Mouse (Mus musculus) forebrain, postnatal 0 days (tissue): Measurements from ENCODE around the gene Dmac1. TPM values are rescaled to one million over a fixed set of nuclear protein-coding genes. Genes with fewer than 3 reads are reported as not detected.

Experiments
- ATAC-seq: fragments of 200-750 bp; cut with Nextera tagmentation; 2 replicates; pipeline ENCODE4 v1.8.0; 2017; ENCODE audit warnings: mild to moderate bottlenecking, moderate library complexity
- DNase-seq: peaks from one replicate; pipeline ENCODE4 v3.0.0-alpha.2; 2015
- H3K27ac ChIP-seq: fragments of 300-500 bp; sonication (generic); 2 replicates; pipeline ENCODE4 v1.5.1; 2014; ENCODE audit warnings: low read depth, mild to moderate bottlenecking, antibody characterized with exemption, low read length, moderate library complexity, mixed read lengths
- H3K27me3 ChIP-seq: fragments of 300-500 bp; sonication (generic); 2 replicates; pipeline ENCODE4 v1.6.1; 2014; ENCODE audit warnings: mild to moderate bottlenecking, low read length, mixed read lengths; ENCODE audit not compliant: insufficient read depth
- H3K36me3 ChIP-seq: fragments of 300-500 bp; sonication (generic); 2 replicates; pipeline ENCODE4 v1.6.1; 2014; ENCODE audit warnings: mild to moderate bottlenecking, moderate library complexity; ENCODE audit not compliant: insufficient read depth
- H3K4me1 ChIP-seq: fragments of 300-500 bp; sonication (generic); 2 replicates; pipeline ENCODE4 v1.6.1; 2014; ENCODE audit warnings: antibody characterized with exemption; ENCODE audit not compliant: insufficient read depth
- H3K4me2 ChIP-seq: fragments of 300-500 bp; sonication (generic); 2 replicates; pipeline ENCODE4 v1.6.1; 2014; ENCODE audit warnings: low read depth, mild to moderate bottlenecking, moderate library complexity
- H3K4me3 ChIP-seq: fragments of 300-500 bp; sonication (generic); 2 replicates; pipeline ENCODE4 v1.5.1; 2014; ENCODE audit warnings: low read depth, low read length, mixed read lengths
- H3K9ac ChIP-seq: fragments of 300-500 bp; sonication (generic); 2 replicates; pipeline ENCODE4 v1.6.1; 2014; ENCODE audit warnings: mild to moderate bottlenecking
- H3K9me3 ChIP-seq: fragments of 300-500 bp; sonication (generic); 2 replicates; pipeline ENCODE4 v1.6.1; 2016; ENCODE audit warnings: low read length
- CTCF ChIP-seq: sonication (generic); IDR thresholded peaks from 2 replicates; pipeline ENCODE4 v1.5.1; 2016; ENCODE audit warnings: antibody characterized with exemption, control low read depth, low read depth
- WGBS: fragments of 180-500 bp; shearing (Covaris S2); extraction: QIAGEN DNeasy Blood & Tissue Kit; methylation state at CpG from one replicate; pipeline ENCODE4 v1.1.7; 2014; 5-methylcytosine and 5-hydroxymethylcytosine counted together
- polyA plus RNA-seq: library from polyadenylated mRNA; unstranded; fragments of >200 nt; fragmentation: Nextera tagmentation; extraction: Ambion mirVana; gene quantifications from 2 replicates; pipeline ENCODE4 v1.2.1, GENCODE M21; 2015
- total RNA-seq: library from RNA; depleted of rRNA; stranded (reverse); fragments of >200 nt; gene quantifications from 2 replicates; pipeline ENCODE4 v1.2.3, GENCODE M21; 2014

Gene Dmac1
- total and polyA plus RNA-seq, 2 experiments from 2014 or later: 48.9 to 93.2 TPM

DNA sequence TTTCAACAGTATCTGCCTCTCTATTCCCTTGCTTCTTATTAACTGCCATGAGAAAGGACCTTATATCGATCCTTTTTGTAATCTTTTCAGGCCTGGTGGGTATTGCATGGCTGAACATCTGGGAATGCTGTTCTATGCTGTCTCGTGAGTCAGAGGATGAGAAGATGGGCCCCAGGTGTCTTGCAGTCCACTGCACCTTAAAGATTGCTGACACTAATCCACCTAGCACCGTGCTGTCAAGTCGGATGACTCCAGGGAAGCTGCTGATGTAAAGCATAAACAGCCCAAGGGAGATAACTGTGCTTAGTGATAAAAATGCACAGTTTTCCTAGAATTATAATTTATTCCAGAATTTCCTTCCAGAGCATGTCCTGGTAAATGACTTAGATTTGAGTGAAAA, 14.2 kb upstream of the Dmac1 start:
- ATAC-seq: no peak
- Histone ChIP-seq H3K4me2 (no peak overlapping the region), H3K27ac (no peak overlapping the region), H3K9ac (no peak overlapping the region), H3K9me3 (no peaks in the 10 kb centered on the region), H3K4me1 (no peaks in the 10 kb centered on the region), H3K4me3 (no peak overlapping the region), H3K27me3 (no peaks in the 10 kb centered on the region), H3K36me3 (no peaks in the 10 kb centered on the region)
- 78% methylated on average over 4 of the region's 4 CpGs for WGBS
- DNase-seq: no peak
- no peak for TF ChIP-seq CTCF

DNA sequence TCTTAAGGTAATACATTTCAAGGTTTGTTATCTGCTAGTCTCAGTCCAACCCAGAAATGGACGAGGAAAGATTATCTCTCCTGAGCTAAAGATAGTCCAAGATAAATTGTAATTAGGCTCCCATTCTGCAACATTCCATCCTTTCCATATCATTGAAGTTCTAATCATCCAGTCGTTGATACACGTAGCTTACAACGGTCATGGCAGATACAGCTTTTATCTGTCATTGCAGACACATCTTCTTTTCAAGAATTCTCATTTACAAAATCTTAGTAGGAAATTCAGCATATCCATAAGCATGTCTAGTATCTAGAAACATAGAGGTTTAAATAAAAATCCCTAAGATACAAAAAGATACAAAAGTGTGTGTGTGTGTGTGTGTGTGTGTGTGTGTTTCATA, 13.0 kb upstream of the Dmac1 start:
- DNase-seq: no peak
- H3K4me2 ChIP-seq: no peak overlapping the region
- no peaks in the 10 kb centered on the region for H3K4me1 ChIP-seq
- no peak for ATAC-seq
- TF ChIP-seq CTCF: no peak
- H3K4me3 ChIP-seq: no peak overlapping the region
- no peaks in the 10 kb centered on the region for H3K27me3 ChIP-seq
- WGBS: 92% methylated on average over 4 of the region's 4 CpGs
- H3K9me3 ChIP-seq: no peaks in the 10 kb centered on the region
- no peak overlapping the region for H3K9ac ChIP-seq
- H3K36me3 ChIP-seq: no peaks in the 10 kb centered on the region
- H3K27ac ChIP-seq: no peak overlapping the region

DNA sequence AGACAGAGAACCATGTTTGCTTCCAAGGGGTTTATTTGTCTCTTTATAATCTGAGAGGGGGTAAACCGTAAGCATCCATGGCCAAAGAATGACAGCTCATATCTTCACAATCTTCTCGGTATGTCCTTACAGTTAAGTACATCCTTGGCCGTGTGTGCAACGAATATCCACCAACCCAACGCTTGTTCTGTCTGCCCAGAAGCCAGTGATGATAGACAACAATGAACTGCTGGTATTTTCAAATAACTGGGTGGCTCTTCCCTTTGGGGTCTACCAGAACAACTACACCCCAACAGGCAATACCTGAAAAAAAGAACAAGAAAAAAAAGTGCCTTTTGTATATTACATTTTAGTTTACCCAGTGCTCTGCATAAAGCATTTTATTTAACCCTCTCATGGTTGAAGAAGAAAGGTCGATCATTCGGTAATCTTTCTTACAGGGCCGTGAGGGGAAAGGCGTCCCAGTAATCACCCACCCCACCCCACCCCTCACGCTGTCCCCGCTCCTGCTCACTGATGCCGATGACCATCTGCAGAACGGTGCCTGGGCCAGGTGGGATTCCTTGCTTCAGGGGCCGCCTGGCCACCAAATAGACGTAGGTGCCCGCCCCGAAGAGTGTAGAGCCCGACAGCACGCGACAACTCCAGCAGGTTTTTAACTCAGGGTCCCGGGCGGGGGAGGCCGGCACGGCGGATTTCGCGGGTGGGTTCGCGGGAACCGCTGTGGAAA, 473 bp downstream of the Dmac1 start:
- DNase-seq: peak; percentile 50
- Histone ChIP-seq H3K9me3 (no peaks in the 10 kb centered on the region), H3K27me3 (no peaks in the 10 kb centered on the region), H3K4me1 (no peaks in the 10 kb centered on the region), H3K27ac (peak overlapping the region; percentile 78), H3K4me2 (peak overlapping the region; percentile 56), H3K36me3 (no peaks in the 10 kb centered on the region), H3K9ac (peak overlapping the region; percentile 91), H3K4me3 (peak overlapping the region; percentile 77)
- peak; percentile 87 for ATAC-seq
- 7% methylated on average over 30 of the region's 30 CpGs for WGBS
- TF ChIP-seq CTCF: no peak

DNA sequence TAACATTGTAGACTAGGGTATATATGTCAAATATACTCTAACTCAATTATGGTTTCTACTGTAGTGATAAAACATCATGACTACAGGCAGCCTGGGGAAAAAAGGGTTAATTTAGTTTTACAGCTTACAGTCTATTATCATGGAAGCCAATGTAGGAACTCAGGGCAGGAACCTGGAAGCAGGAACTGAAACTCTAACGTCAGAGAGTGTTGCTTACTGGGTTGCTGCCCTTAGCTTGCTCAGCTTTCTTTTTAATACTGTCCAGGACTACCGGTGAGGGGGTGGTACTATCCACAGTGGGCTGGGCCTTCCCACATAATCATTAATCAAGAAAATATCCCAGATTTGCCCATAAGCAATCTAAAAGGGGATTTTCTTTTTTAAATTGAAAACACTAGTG, 2.4 kb downstream of the Dmac1 start:
- no peak overlapping the region for H3K9ac ChIP-seq
- no peaks in the 10 kb centered on the region for H3K27me3 ChIP-seq
- no peak for DNase-seq
- H3K4me3 ChIP-seq: no peak overlapping the region
- no peak overlapping the region for H3K4me2 ChIP-seq
- no peaks in the 10 kb centered on the region for H3K36me3 ChIP-seq
- H3K9me3 ChIP-seq: no peaks in the 10 kb centered on the region
- no peak overlapping the region for H3K27ac ChIP-seq
- no peaks in the 10 kb centered on the region for H3K4me1 ChIP-seq
- ATAC-seq: no peak
- 83% methylated on average over 2 of the region's 2 CpGs for WGBS
- TF ChIP-seq CTCF: no peak

DNA sequence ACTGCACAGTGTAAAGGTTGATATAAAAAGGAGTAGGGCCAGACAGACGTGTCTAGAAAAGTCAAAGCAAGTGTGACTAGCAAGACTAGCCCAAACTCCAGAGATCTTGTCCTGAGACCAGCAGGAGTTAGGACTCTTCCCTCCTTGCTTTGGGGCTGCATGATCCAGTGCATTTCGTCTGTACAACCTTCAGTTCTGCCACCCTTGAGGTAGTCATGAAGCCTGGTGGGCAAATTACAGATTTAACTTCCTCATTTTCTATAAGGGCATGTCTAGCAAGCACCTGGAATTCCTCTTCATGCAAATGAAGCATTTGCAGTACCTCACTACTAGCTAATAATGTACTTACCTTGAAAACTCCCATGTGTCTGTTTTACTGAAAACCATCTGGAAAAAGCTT, 10.2 kb downstream of the Dmac1 start:
- Histone ChIP-seq H3K4me3 (no peak overlapping the region), H3K9me3 (no peaks in the 10 kb centered on the region), H3K4me1 (no peaks in the 10 kb centered on the region), H3K27me3 (no peaks in the 10 kb centered on the region), H3K27ac (no peak overlapping the region), H3K9ac (no peak overlapping the region), H3K36me3 (no peaks in the 10 kb centered on the region), H3K4me2 (no peak overlapping the region)
- DNase-seq: no peak
- WGBS: 68% methylated on average over 2 of the region's 2 CpGs
- no peak for ATAC-seq
- TF ChIP-seq CTCF: no peak

DNA sequence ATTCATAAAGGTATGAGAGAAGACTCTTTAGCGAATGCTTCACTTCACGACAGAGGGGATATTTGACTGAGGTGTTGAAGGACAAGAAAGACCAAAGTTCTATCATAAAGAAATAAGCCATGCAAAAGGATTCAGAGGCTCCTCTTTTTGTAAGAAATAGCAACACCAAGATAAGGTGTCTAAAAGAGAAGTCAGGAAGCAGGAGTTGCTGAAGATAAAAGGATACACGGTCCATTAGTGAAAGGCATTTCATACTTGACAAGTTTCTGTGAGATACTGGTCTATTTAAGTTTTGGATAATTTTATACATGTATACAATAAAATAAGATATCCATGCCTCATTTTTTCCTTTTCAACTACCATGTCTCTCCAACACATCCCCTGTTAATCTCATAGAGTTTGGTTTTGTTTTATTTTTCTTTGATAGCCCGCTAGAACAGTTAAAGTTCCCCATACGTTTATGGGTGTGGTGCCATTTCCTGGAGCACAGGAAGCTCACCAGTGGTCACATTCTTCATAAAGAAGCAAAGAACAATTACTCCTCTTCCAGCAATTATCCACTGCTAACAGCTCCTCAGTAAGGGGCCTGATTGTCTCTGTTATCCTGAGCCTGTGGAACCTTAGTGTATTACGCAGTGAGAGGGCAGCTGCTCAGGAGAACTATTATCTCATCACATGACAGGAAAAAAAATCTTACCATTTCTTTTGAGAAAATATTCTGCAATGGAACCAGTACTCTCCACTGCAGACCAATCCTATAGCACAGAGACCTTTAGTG, 11.1 kb downstream of the Dmac1 start:
- 76% methylated on average over 6 of the region's 6 CpGs for WGBS
- no peaks in the 10 kb centered on the region for H3K9me3 ChIP-seq
- H3K36me3 ChIP-seq: no peaks in the 10 kb centered on the region
- no peak overlapping the region for H3K27ac ChIP-seq
- TF ChIP-seq CTCF: no peak
- no peaks in the 10 kb centered on the region for H3K4me1 ChIP-seq
- H3K4me3 ChIP-seq: no peak overlapping the region
- H3K27me3 ChIP-seq: no peaks in the 10 kb centered on the region
- H3K9ac ChIP-seq: no peak overlapping the region
- no peak overlapping the region for H3K4me2 ChIP-seq
- ATAC-seq (no peak), DNase-seq (no peak)

DNA sequence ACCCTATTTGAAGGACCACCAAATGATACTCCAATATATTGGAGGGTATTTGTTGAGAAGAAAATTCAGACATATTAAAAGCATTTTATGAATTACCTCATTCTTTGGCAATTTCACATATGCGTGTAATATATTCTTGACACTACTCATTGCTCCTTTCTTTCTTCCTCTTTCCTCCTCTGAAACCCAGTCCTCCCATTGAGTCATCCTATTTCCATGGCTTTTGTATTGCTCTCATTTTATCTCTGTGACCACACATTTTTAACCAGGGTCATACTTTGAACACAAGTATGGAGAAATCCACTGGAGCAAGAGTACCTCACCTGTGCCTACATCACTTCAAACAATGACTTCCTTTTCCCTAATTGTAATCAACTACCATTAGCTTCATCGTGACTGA, 13.9 kb downstream of the Dmac1 start:
- Histone ChIP-seq H3K4me1 (no peaks in the 10 kb centered on the region), H3K4me3 (no peak overlapping the region), H3K9ac (no peak overlapping the region), H3K27me3 (no peaks in the 10 kb centered on the region), H3K36me3 (no peaks in the 10 kb centered on the region), H3K4me2 (no peak overlapping the region), H3K9me3 (no peaks in the 10 kb centered on the region), H3K27ac (no peak overlapping the region)
- WGBS: 82% methylated on average over 2 of the region's 2 CpGs
- no peak for DNase-seq
- no peak for TF ChIP-seq CTCF
- ATAC-seq: no peak
